Mouse (Mus musculus) adrenal gland, postnatal 25 days (tissue): ENCODE data around the gene Slc19a1. TPM values are rescaled to one million over a fixed set of nuclear protein-coding genes. Genes with fewer than 3 reads are reported as not detected.

Experiments
- DNase-seq: peaks from one replicate; pipeline ENCODE4 v3.0.0; 2021; ENCODE audit warnings: mixed read lengths
- total RNA-seq: library from RNA; stranded (reverse); gene quantifications from 2 replicates; pipeline ENCODE4 v1.2.3, GENCODE M21; 2021

Gene Slc19a1
- total RNA-seq, 1 experiment from 2014 or later, result 21.1 TPM

GRCm38 (mm10) chr10:77032591-77033322, 716 bp downstream of the Slc19a1 start:
- DNase-seq, result peak; percentile 92

- DNase-seq, result peak; percentile 59
Observed at GRCm38 (mm10) chr10:77033323-77034025, 1.4 kb downstream of the Slc19a1 start.

- DNase-seq, result no peak
Observed at GRCm38 (mm10) chr10:77035487-77035886, 3.4 kb downstream of the Slc19a1 start.

- no peak for DNase-seq
Observed at GRCm38 (mm10) chr10:77038579-77039174, 6.6 kb downstream of the Slc19a1 start.

- no peak for DNase-seq
Observed at GRCm38 (mm10) chr10:77048196-77048595, 16.2 kb downstream of the Slc19a1 start.

GRCm38 (mm10) chr10:77048606-77049005, 16.6 kb downstream of the Slc19a1 start:
- DNase-seq, result no peak

GRCm38 (mm10) chr10:77056768-77057167, 24.7 kb downstream of the Slc19a1 start:
- no peak for DNase-seq

GRCm38 (mm10) chr10:77061426-77061825, 29.4 kb downstream of the Slc19a1 start:
- no peak for DNase-seq

- DNase-seq, result no peak
Observed at GRCm38 (mm10) chr10:77062393-77063010, 30.5 kb downstream of the Slc19a1 start.

GRCm38 (mm10) chr10:77064239-77064638, 32.2 kb downstream of the Slc19a1 start:
- DNase-seq, result no peak

GRCm38 (mm10) chr10:77064659-77065058, 32.6 kb downstream of the Slc19a1 start:
- DNase-seq, result no peak

GRCm38 (mm10) chr10:77068469-77068868, 36.4 kb downstream of the Slc19a1 start:
- no peak for DNase-seq

GRCm38 (mm10) chr10:77070072-77070471, 38.0 kb downstream of the Slc19a1 start:
- peak; percentile 79 for DNase-seq

- DNase-seq, result peak; percentile 34
Observed at GRCm38 (mm10) chr10:77074276-77074974, 42.4 kb downstream of the Slc19a1 start.

- DNase-seq, result no peak
Observed at GRCm38 (mm10) chr10:77078456-77078855, 46.4 kb downstream of the Slc19a1 start.

GRCm38 (mm10) chr10:77078961-77079360, 46.9 kb downstream of the Slc19a1 start:
- no peak for DNase-seq

GRCm38 (mm10) chr10:77082453-77082852, 50.4 kb downstream of the Slc19a1 start:
- peak; percentile 83 for DNase-seq

- no peak for DNase-seq
Observed at GRCm38 (mm10) chr10:77082921-77083320, 50.9 kb downstream of the Slc19a1 start.

GRCm38 (mm10) chr10:77084568-77084967, 52.5 kb downstream of the Slc19a1 start:
- DNase-seq, result peak; percentile 70

GRCm38 (mm10) chr10:77089336-77089735, 57.3 kb downstream of the Slc19a1 start:
- DNase-seq, result peak; percentile 74

GRCm38 (mm10) chr10:77090063-77090462, 58.0 kb downstream of the Slc19a1 start:
- DNase-seq, result no peak

- no peak for DNase-seq
Observed at GRCm38 (mm10) chr10:77091538-77092097, 59.6 kb downstream of the Slc19a1 start.
